Mouse (Mus musculus) hindbrain, postnatal 0 days (tissue): ENCODE data around the gene Ift22. TPM values are rescaled to one million over a fixed set of nuclear protein-coding genes. Genes with fewer than 3 reads are reported as not detected.
A peak's percentile ranks its signal among the peaks of the same experiment; 100 is the strongest.

ENCODE experiments used
- ATAC-seq: fragments of 200-750 bp; cut with Nextera tagmentation; 2 replicates; pipeline ENCODE4 v1.8.0; 2017; ENCODE audit warnings: mild to moderate bottlenecking, moderate TSS enrichment, moderate library complexity
- DNase-seq: peaks from one replicate; pipeline ENCODE4 v3.0.0-alpha.2; 2015; ENCODE audit warnings: low spot score
- H3K27ac ChIP-seq: fragments of 300-500 bp; sonication (generic); 2 replicates; pipeline ENCODE4 v1.5.1; 2014; ENCODE audit warnings: mild to moderate bottlenecking
- H3K27me3 ChIP-seq: fragments of 300-500 bp; sonication (generic); 2 replicates; pipeline ENCODE4 v1.6.1; 2014; ENCODE audit warnings: low read length, mixed read lengths; ENCODE audit not compliant: insufficient read depth
- H3K36me3 ChIP-seq: fragments of 300-500 bp; sonication (generic); 2 replicates; pipeline ENCODE4 v1.6.1; 2014; ENCODE audit warnings: low read length, mixed read lengths; ENCODE audit not compliant: insufficient read depth
- H3K4me1 ChIP-seq: fragments of 300-500 bp; sonication (generic); 2 replicates; pipeline ENCODE4 v1.6.1; 2014; ENCODE audit warnings: antibody characterized with exemption, low read length, mixed read lengths; ENCODE audit not compliant: insufficient read depth
- H3K4me2 ChIP-seq: fragments of 300-500 bp; sonication (generic); 2 replicates; pipeline ENCODE4 v1.6.1; 2014; ENCODE audit warnings: low read depth, mild to moderate bottlenecking, low read length, moderate library complexity, mixed read lengths
- H3K4me3 ChIP-seq: fragments of 300-500 bp; sonication (generic); 2 replicates; pipeline ENCODE4 v1.5.1; 2014; ENCODE audit warnings: low read length
- H3K9ac ChIP-seq: fragments of 300-500 bp; sonication (generic); replicated peaks from 2 replicates; pipeline ENCODE4 v1.6.1; 2014; ENCODE audit warnings: mild to moderate bottlenecking, low read length, moderate library complexity, mixed read lengths
- H3K9me3 ChIP-seq: fragments of 300-500 bp; sonication (generic); 2 replicates; pipeline ENCODE4 v1.6.1; 2016; ENCODE audit warnings: low read length, mixed read lengths
- CTCF ChIP-seq: IDR thresholded peaks from 2 replicates; pipeline ENCODE4 v1.5.1; 2016; ENCODE audit warnings: antibody characterized with exemption, control low read depth, low read depth
- WGBS: fragments of 180-500 bp; shearing (Covaris S2); extraction: QIAGEN DNeasy Blood & Tissue Kit; methylation state at CpG from one replicate; pipeline ENCODE4 v1.1.7; 2014; 5-methylcytosine and 5-hydroxymethylcytosine counted together
- polyA plus RNA-seq: library from polyadenylated mRNA; unstranded; fragments of >200 nt; fragmentation: Nextera tagmentation; extraction: Ambion mirVana; gene quantifications from 2 replicates; pipeline ENCODE4 v1.2.1, GENCODE M21; 2015
- total RNA-seq: library from RNA; depleted of rRNA; stranded (reverse); fragments of >200 nt; gene quantifications from 2 replicates; pipeline ENCODE4 v1.2.3, GENCODE M21; 2014; rRNA removed

Gene Ift22
- 18.4 and 20.1 TPM in 2 replicates for total RNA-seq
- 119 and 123 TPM in 2 replicates for polyA plus RNA-seq

GRCm38 (mm10) chr5:136907991-136908857, at the start of gene Ift22:
Ift22 (plus strand) TSS chr5:136908150.
- H3K9me3 ChIP-seq = no peaks in the 10 kb centered on the region
- DNase-seq (peak; percentile 96), ATAC-seq (peak; percentile 96)
- peaks cover 25% of the 10 kb centered on the region for H3K36me3 ChIP-seq
- no peak for TF ChIP-seq CTCF
- WGBS = 8% methylated on average over 32 of the region's 32 CpGs
- peak within 1 kb of the TSS; percentile 68 for H3K9ac ChIP-seq
- peak within 1 kb of the TSS; percentile 63 for H3K4me2 ChIP-seq
- peak within 1 kb of the TSS; percentile 74 for H3K4me3 ChIP-seq
- H3K27ac ChIP-seq = peak within 1 kb of the TSS; percentile 65
- H3K27me3 ChIP-seq = no peaks in the 10 kb centered on the region
- H3K4me1 ChIP-seq = peaks cover 13% of the 10 kb centered on the region; the same call in 1 of the 2 replicates

- Histone ChIP-seq H3K9ac (no peak overlapping the region), H3K4me3 (no peak overlapping the region), H3K9me3 (no peaks in the 10 kb centered on the region), H3K4me1 (peaks cover 11% of the 10 kb centered on the region; the same call in 1 of the 2 replicates), H3K27me3 (no peaks in the 10 kb centered on the region), H3K36me3 (no peaks in the 10 kb centered on the region), H3K4me2 (peak overlapping the region; percentile 35; the same call in 1 of the 2 replicates), H3K27ac (no peak overlapping the region)
- ATAC-seq (no peak), DNase-seq (no peak)
- no peak for TF ChIP-seq CTCF
- WGBS = 21% methylated on average over 20 of the region's 20 CpGs
Measured at GRCm38 (mm10) chr5:136861191-136861940, 46.6 kb upstream of the Ift22 start.

GRCm38 (mm10) chr5:136862806-136863205, 45.1 kb upstream of the Ift22 start:
- DNase-seq (no peak), ATAC-seq (no peak)
- Histone ChIP-seq H3K9ac (no peak overlapping the region), H3K27ac (no peak overlapping the region), H3K27me3 (no peaks in the 10 kb centered on the region), H3K4me2 (no peak overlapping the region), H3K4me1 (peaks cover 11% of the 10 kb centered on the region; the same call in 1 of the 2 replicates), H3K9me3 (no peaks in the 10 kb centered on the region), H3K36me3 (no peaks in the 10 kb centered on the region), H3K4me3 (no peak overlapping the region)
- 60% methylated on average over 4 of the region's 4 CpGs for WGBS
- no peak for TF ChIP-seq CTCF

- ATAC-seq (no peak), DNase-seq (no peak)
- H3K9ac ChIP-seq = no peak overlapping the region
- H3K4me1 ChIP-seq = peaks cover 11% of the 10 kb centered on the region; the same call in 1 of the 2 replicates
- no peaks in the 10 kb centered on the region for H3K27me3 ChIP-seq
- no peaks in the 10 kb centered on the region for H3K36me3 ChIP-seq
- no peak overlapping the region for H3K27ac ChIP-seq
- no peak overlapping the region for H3K4me3 ChIP-seq
- no peaks in the 10 kb centered on the region for H3K9me3 ChIP-seq
- no peak overlapping the region for H3K4me2 ChIP-seq
- TF ChIP-seq CTCF = no peak
- 54% methylated on average over 9 of the region's 9 CpGs for WGBS
Measured at GRCm38 (mm10) chr5:136863276-136863675, 44.7 kb upstream of the Ift22 start.

GRCm38 (mm10) chr5:136863961-136864674, 43.8 kb upstream of the Ift22 start:
- ATAC-seq = peak; percentile 80
- H3K9me3 ChIP-seq = no peaks in the 10 kb centered on the region
- TF ChIP-seq CTCF = no peak
- WGBS = 23% methylated on average over 14 of the region's 14 CpGs
- DNase-seq = peak; percentile 65
- no peak overlapping the region for H3K9ac ChIP-seq
- peak overlapping the region; percentile 60; the same call in 1 of the 2 replicates for H3K27ac ChIP-seq
- no peaks in the 10 kb centered on the region for H3K36me3 ChIP-seq
- no peak overlapping the region for H3K4me3 ChIP-seq
- no peak overlapping the region for H3K4me2 ChIP-seq
- H3K4me1 ChIP-seq = peaks cover 11% of the 10 kb centered on the region; the same call in 1 of the 2 replicates
- no peaks in the 10 kb centered on the region for H3K27me3 ChIP-seq

GRCm38 (mm10) chr5:136867706-136868105, 40.2 kb upstream of the Ift22 start:
- TF ChIP-seq CTCF = no peak
- ATAC-seq (no peak), DNase-seq (no peak)
- H3K9ac ChIP-seq = no peak overlapping the region
- H3K9me3 ChIP-seq = no peaks in the 10 kb centered on the region
- H3K4me2 ChIP-seq = no peak overlapping the region
- no peaks in the 10 kb centered on the region for H3K27me3 ChIP-seq
- peaks cover 8% of the 10 kb centered on the region; the same call in 1 of the 2 replicates for H3K4me1 ChIP-seq
- H3K4me3 ChIP-seq = no peak overlapping the region
- no peak overlapping the region for H3K27ac ChIP-seq
- WGBS = 91% methylated on average over 5 of the region's 5 CpGs
- no peaks in the 10 kb centered on the region for H3K36me3 ChIP-seq
